Mouse (Mus musculus) ES-E14 (cell line): Measurements from ENCODE around the gene Agrn.

ENCODE experiments used
- CHD2 ChIP-seq: IDR thresholded peaks from 2 replicates; pipeline ENCODE4 v1.6.1; 2014; ENCODE audit warnings: mild to moderate bottlenecking, low read depth, low read length, inconsistent platforms
- MAFK ChIP-seq: IDR thresholded peaks from 2 replicates; pipeline ENCODE4 v1.6.1; 2014; ENCODE audit warnings: mild to moderate bottlenecking, low read depth, low read length, inconsistent platforms; ENCODE audit not compliant: insufficient read depth
- ZC3H11A ChIP-seq: IDR thresholded peaks from 2 replicates; pipeline ENCODE4 v1.6.1; 2012; ENCODE audit warnings: low read depth, mild to moderate bottlenecking, inconsistent platforms, low read length, borderline replicate concordance
- ZNF384 ChIP-seq: IDR thresholded peaks from 2 replicates; pipeline ENCODE4 v1.6.1; 2012; ENCODE audit warnings: low read depth, low read length, inconsistent platforms

DNA sequence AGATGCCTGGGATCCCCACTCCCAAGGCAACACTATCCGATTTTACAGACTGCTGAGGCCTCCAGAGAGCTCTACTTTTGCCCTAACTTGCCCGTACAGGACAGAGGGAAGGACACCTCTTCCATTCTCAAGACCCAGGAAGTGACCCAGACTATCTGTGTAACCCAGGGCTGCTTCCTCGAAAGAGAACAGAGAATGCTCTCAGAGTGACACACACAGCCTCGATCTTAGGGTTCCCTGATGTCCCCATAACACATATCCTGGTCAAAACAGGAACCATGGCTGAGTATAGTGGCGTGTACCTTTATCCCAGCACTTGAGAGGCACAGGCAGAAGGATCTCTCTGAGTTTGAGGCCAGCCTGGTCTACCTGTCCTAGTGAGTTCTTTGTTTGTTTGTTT lies 13.5 kb downstream of the Agrn start:
- TF ChIP-seq CHD2 (no peak), MAFK (no peak), ZNF384 (no peak), ZC3H11A (no peak)
